Mouse (Mus musculus) macrophage (primary cell): Measurements from ENCODE around the gene Cdk19. TPM values are rescaled to one million over a fixed set of nuclear protein-coding genes. Genes with fewer than 3 reads are reported as not detected.
"Not testable (repeated sequence)": the region's sequence is repeated elsewhere in the genome, so short reads cannot be mapped to it uniquely, and the experiment has no call there.

Experiments
- H3K27ac ChIP-seq: fragments of 350-480 bp; formaldehyde crosslinking; 2 replicates; pipeline ENCODE4 v1.9.0; 2021
- H3K36me3 ChIP-seq: fragments of 350-480 bp; formaldehyde crosslinking; 2 replicates; pipeline ENCODE4 v1.9.0; 2021; ENCODE audit errors: inconsistent target
- H3K4me3 ChIP-seq: fragments of 350-480 bp; formaldehyde crosslinking; 2 replicates; pipeline ENCODE4 v1.9.0; 2021; ENCODE audit errors: inconsistent target
- H3K79me2 ChIP-seq: fragments of 350-480 bp; formaldehyde crosslinking; 2 replicates; pipeline ENCODE4 v1.9.0; 2021; ENCODE audit errors: inconsistent target
- WGBS: methylation state at CpG from one replicate; pipeline ENCODE4 v1.1.7; 2026; ENCODE audit warnings: inconsistent platforms; ENCODE audit not compliant: missing documents; 5-methylcytosine and 5-hydroxymethylcytosine counted together
- polyA plus RNA-seq: library from polyadenylated mRNA; stranded (reverse); fragments of 250-400 nt; gene quantifications from 3 replicates; pipeline ENCODE4 v1.2.4, GENCODE M21; 2018; ENCODE audit warnings: inconsistent platforms

Gene Cdk19
- polyA plus RNA-seq, 1 experiment from 2014 or later: 14.5 TPM

GRCm38 (mm10) chr10:40398842-40399241 lies 59.5 kb downstream of the Cdk19 start:
- Histone ChIP-seq H3K27ac (no peak overlapping the region), H3K36me3 (no peaks in the 10 kb centered on the region), H3K4me3 (no peak overlapping the region), H3K79me2 (peaks cover 9% of the 10 kb centered on the region; the same call in 1 of the 2 replicates)
- WGBS: 92% methylated on average over 2 of the region's 3 CpGs

- WGBS: 81% methylated on average over 2 of the region's 2 CpGs
- Histone ChIP-seq H3K36me3 (no peaks in the 10 kb centered on the region), H3K27ac (no peak overlapping the region)
Measured at GRCm38 (mm10) chr10:40399328-40399727, 60.0 kb downstream of the Cdk19 start.

DNA sequence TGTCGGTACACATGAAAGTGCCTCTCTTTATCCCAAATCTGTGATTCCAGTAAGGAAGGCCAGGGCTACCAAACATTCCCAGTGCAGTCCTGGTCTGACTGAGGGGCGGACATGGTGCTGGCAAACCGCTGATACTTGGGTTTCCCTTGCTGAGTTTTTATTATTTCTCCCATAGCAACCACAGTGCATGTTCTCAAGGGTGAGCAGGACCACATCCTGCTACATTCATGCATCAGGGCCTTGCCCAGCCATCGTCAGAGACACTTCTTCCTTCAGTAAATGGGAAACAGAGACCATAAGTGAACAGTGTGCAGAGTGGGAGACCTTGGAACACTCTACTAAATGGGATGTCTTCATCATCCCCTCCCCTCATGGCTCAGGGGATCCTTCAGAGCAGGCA lies 60.9 kb downstream of the Cdk19 start:
- no peaks in the 10 kb centered on the region for H3K36me3 ChIP-seq
- H3K4me3 ChIP-seq: no peak overlapping the region
- WGBS: 72% methylated on average over 3 of the region's 4 CpGs
- peaks cover 4% of the 10 kb centered on the region; the same call in 1 of the 2 replicates for H3K79me2 ChIP-seq
- no peak overlapping the region for H3K27ac ChIP-seq

More at GRCm38 (mm10) chr10:40399328-40399727, 60.0 kb downstream of the Cdk19 start:
- 0 out of 2 replicates have a peak, but pooled peaks cover 4% of the 10 kb centered on the region for H3K79me2 ChIP-seq
- no peak overlapping the region for H3K4me3 ChIP-seq

DNA sequence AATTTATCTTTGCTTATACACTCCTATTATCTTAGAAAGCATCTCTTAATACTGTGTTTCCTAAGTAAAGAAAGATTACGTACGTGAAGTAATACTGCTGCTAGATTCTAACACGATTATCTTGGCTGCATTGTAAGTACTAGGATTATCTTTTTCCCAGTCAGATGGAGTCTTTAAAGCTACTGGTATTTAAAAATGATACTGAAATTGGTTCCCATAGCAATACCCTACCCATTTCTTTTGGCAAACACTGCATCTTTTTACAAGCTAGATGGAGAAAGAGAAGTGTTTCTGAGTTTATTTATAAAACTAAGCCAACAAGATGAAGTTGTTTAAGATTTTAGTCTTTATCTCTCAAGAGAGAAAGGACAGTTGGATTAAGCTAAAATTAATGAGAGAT lies 67.3 kb downstream of the Cdk19 start:
- Histone ChIP-seq H3K4me3 (no peak overlapping the region), H3K36me3 (no peaks in the 10 kb centered on the region), H3K27ac (no peak overlapping the region), H3K79me2 (peaks cover 18% of the 10 kb centered on the region; the same call in 1 of the 2 replicates)
- 84% methylated on average over 3 of the region's 3 CpGs for WGBS

GRCm38 (mm10) chr10:40409336-40409735 lies 70.0 kb downstream of the Cdk19 start:
- 89% methylated on average over 2 of the region's 2 CpGs for whole genome bisulfite sequencing

DNA sequence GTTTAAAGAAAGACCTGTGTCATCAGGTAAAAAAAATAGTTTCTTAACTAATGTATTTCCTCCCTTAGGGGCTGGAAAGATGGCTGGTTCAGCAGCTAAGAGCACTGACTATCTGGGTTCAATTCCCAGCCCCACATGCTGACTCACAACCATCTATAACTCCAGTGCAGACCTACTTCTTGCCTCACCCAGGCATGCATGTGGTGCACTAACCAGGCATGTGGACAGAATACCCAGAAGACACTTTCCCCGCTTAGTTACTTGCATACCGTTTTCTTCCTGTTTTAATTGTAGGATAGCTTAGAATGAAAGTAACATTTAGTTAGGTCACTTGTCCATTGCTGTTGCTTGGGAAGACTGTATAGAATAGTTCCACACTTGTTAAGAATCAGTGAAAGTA lies 72.0 kb downstream of the Cdk19 start:
- peaks cover 53% of the 10 kb centered on the region for H3K79me2 ChIP-seq
- 53% methylated on average over 2 of the region's 2 CpGs for WGBS
- no peaks in the 10 kb centered on the region for H3K36me3 ChIP-seq
- no peak overlapping the region for H3K4me3 ChIP-seq
- H3K27ac ChIP-seq: no peak overlapping the region

More at GRCm38 (mm10) chr10:40409336-40409735, 70.0 kb downstream of the Cdk19 start:
- Histone ChIP-seq H3K27ac (no peak overlapping the region), H3K36me3 (no peaks in the 10 kb centered on the region), H3K4me3 (no peak overlapping the region), H3K79me2 (peaks cover 36% of the 10 kb centered on the region; the same call in 1 of the 2 replicates)

DNA sequence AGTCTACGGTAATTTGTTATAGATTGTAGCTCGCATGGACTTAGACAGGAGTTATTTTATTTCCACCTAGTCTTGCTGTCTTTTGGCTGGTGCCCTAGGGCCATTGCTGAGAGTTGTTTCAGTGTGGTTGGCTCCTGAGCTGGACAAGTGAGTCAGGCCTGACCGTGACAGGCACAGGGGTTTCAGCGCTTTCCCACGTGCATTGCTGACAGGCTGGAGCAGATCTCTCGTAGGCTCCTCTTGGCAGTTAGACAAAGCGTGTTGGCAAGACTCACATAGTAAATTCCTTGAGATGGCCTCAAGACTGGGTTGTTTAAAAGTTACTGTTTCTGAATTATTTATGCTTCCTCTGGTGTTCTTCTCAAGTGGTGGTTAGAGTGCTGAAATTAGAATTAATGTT lies 77.6 kb downstream of the Cdk19 start:
- WGBS: 81% methylated on average over 7 of the region's 7 CpGs
- Histone ChIP-seq H3K36me3 (no peaks in the 10 kb centered on the region), H3K27ac (no peak overlapping the region), H3K4me3 (no peak overlapping the region), H3K79me2 (peaks cover 94% of the 10 kb centered on the region)

- H3K27ac ChIP-seq: no peak overlapping the region
- WGBS: 59% methylated on average over 4 of the region's 4 CpGs
Measured at GRCm38 (mm10) chr10:40419841-40420240, 80.5 kb downstream of the Cdk19 start.

GRCm38 (mm10) chr10:40420703-40421102 lies 81.3 kb downstream of the Cdk19 start:
- H3K4me3 ChIP-seq: no peak overlapping the region
- H3K27ac ChIP-seq: no peak overlapping the region
- peaks cover 96% of the 10 kb centered on the region; the same call in 1 of the 2 replicates for H3K79me2 ChIP-seq
- H3K36me3 ChIP-seq: no peaks in the 10 kb centered on the region
- 96% methylated on average over 2 of the region's 2 CpGs for WGBS

More at GRCm38 (mm10) chr10:40419841-40420240, 80.5 kb downstream of the Cdk19 start:
- peaks cover 96% of the 10 kb centered on the region for H3K79me2 ChIP-seq
- no peaks in the 10 kb centered on the region for H3K36me3 ChIP-seq
- H3K4me3 ChIP-seq: no peak overlapping the region

DNA sequence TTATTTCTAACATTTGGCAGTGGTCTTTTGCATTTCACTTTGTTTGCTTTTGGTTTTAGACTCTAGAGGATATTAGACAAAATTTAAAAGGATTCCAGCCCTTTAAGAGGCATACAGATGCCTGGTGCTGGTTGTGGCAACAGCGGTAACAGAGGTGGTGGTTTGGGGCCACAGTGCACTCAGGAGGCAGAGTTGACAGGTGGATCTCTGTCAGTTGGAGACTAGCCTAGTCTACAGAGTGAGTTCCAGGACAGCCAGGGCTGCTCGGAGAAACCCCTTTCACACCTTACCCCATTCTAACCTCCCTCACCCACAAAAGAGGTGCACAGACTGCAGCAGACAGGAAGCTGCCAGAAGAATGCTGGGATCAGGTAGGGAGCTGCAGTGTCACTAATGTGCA lies 82.4 kb downstream of the Cdk19 start:
- H3K36me3 ChIP-seq: no peaks in the 10 kb centered on the region
- no peak overlapping the region for H3K4me3 ChIP-seq
- WGBS: 56% methylated on average over 2 of the region's 2 CpGs
- peaks cover 92% of the 10 kb centered on the region; the same call in 1 of the 2 replicates for H3K79me2 ChIP-seq
- H3K27ac ChIP-seq: no peak overlapping the region

DNA sequence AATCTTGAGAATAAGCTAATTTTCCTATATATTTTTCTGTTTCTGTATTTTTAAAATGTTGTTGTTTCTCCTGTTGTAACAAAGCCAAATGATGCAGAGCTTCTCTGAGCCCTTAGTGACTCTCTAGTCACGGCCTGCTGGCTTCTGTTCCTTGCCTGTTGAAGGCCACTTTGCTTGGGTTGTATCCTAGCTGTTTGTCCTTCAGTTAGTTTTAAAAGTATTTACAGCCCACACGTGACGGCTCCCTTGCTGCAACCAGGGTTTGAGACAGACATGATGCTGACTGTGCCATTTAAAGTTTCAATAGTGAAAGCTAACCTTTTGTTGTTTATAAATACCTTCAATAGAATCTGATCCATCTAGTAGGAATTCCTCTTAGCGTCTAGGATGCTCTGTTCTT lies 83.3 kb downstream of the Cdk19 start:
- no peaks in the 10 kb centered on the region for H3K36me3 ChIP-seq
- no peak overlapping the region for H3K27ac ChIP-seq
- WGBS: 86% methylated on average over 4 of the region's 4 CpGs
- no peak overlapping the region for H3K4me3 ChIP-seq
- H3K79me2 ChIP-seq: peaks cover 92% of the 10 kb centered on the region; the same call in 1 of the 2 replicates

DNA sequence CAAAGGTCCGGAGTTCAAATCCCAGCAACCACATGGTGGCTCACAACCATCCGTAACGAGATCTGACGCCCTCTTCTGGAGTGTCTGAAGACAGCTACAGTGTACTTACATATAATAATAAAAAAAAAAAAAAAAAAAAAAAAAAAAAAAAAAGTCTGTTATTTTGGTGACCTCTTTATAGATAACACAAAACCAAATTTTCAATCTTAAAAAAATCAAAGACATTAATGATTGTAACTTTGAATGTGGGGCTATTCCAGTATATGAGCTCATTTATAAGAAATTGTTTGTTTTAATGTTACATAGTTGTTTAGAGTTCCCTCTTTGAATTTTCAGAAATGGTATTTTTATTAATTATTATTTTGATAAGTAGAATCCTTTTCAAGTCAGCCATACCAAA lies 85.1 kb downstream of the Cdk19 start:
- not testable (repeated sequence) for H3K27ac ChIP-seq, H3K36me3 ChIP-seq, H3K4me3 ChIP-seq
- H3K79me2 ChIP-seq: peaks cover 91% of the 10 kb centered on the region; the same call in 1 of the 2 replicates
- no CpG with 5 or more reads among the region's 4 CpGs for WGBS

GRCm38 (mm10) chr10:40425243-40426095 lies 86.1 kb downstream of the Cdk19 start:
- Histone ChIP-seq H3K4me3 (no peak overlapping the region), H3K27ac (no peak overlapping the region), H3K36me3 (no peaks in the 10 kb centered on the region), H3K79me2 (peaks cover 90% of the 10 kb centered on the region; the same call in 1 of the 2 replicates)
- 94% methylated on average over 17 of the region's 18 CpGs for WGBS

DNA sequence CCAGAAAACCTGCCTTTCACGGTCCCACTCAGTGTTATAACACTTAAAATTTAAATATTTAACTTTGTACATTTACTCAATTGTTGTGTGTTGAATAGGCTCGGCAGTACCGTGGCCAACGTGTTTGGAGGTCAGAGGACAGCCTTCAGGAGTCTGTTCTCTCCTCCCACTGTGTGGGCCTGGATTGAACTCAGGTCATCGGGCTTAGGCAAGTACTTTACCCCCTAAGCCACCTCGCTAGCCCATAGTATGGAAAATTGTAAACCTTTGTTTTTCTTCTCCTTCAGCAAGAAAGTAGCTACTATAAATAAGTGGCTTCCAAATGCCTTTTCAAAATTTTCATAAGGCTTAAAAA lies 86.7 kb downstream of the Cdk19 start:
- 94% methylated on average over 5 of the region's 6 CpGs for WGBS
- Histone ChIP-seq H3K36me3 (no peaks in the 10 kb centered on the region), H3K79me2 (peaks cover 90% of the 10 kb centered on the region), H3K4me3 (no peak overlapping the region), H3K27ac (no peak overlapping the region)

DNA sequence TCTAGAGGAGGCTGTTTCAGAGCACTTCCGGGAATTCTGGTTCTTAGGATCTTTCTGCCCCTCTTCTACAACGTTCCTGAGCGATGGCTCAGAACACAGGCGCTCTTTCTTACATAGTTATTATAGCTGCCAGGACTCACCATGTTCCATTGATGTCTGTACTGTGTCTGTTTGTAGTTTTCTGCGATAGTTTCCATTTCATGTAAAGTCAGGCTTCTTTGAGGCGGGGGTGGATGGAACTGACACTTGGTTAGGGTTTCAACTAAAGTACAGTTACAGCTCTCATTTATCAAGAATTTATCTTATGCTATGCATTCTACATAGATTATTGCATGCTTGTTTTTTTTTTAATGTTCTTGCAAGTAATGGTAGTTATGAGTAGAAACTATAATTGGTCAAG lies 89.3 kb downstream of the Cdk19 start:
- WGBS: 89% methylated on average over 6 of the region's 6 CpGs
- H3K79me2 ChIP-seq: peaks cover 90% of the 10 kb centered on the region

More for the DNA sequence above, 89.3 kb downstream of the Cdk19 start:
- Histone ChIP-seq H3K27ac (no peak overlapping the region), H3K36me3 (no peaks in the 10 kb centered on the region), H3K4me3 (no peak overlapping the region)
